Mouse (Mus musculus) spleen, embryonic (tissue): ENCODE results near the gene Gm20888.
"Not testable (repeated sequence)": the region's sequence is repeated elsewhere in the genome, so short reads cannot be mapped to it uniquely, and the experiment has no call there.

Source experiments
- CTCF ChIA-PET: fragments of 350-600 bp; sonication (Branson Sonifier 250); formaldehyde crosslinking; loops from one replicate; lab custom pipeline; 2022; lab: Charles Lee

The Gm20888 gene

DNA sequence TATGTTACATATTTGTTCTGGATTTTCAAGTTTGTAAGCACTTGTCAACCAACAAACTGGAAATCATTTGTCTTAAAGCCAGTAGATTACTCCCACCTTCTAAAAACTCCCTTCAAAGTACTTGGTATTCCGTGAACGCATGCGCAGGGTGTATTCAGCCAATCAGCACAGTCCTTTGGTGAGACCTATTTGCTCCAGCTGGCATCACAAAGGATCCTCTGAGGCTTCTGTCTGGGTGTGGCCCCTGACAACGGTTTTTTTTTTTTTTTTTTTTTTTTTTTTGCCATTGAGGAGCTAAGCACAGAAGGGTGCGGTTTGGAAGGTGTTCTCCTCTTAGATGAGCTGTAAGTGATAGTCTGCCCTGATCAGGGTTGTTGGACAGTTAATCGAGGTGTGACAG is at the start of gene Gm20888:
Gene Gm20888 (plus strand): TSS at position 301 of the 400 bp plus-strand sequence.
- CTCF ChIA-PET: not testable (repeated sequence)
